Mouse (Mus musculus) spleen, postnatal 14 days (tissue): ENCODE measurements around the gene Glo1.
"Not testable (repeated sequence)": the region's sequence is repeated elsewhere in the genome, so short reads cannot be mapped to it uniquely, and the experiment has no call there.

Experiments used
- DNase-seq, 2 experiments: peaks; one replicate each; pipeline ENCODE4 v3.0.0; 2021 to 2022; ENCODE audit warnings: low spot score in 2 of 2

Glo1 gene

GRCm38 (mm10) chr17:30626719-30627118 is at the start of gene Glo1:
Gene Glo1, minus strand, starts transcription at chr17:30626871.
- not testable (repeated sequence) for DNase-seq

GRCm38 (mm10) chr17:30675021-30675740 is 48.5 kb upstream of the Glo1 start:
- no peak for DNase-seq

GRCm38 (mm10) chr17:30673023-30673422 is 46.4 kb upstream of the Glo1 start:
- no peak for DNase-seq

GRCm38 (mm10) chr17:30672556-30672955 is 45.9 kb upstream of the Glo1 start:
- no peak for DNase-seq

- DNase-seq = no peak
These were observed 38.2 kb upstream of the Glo1 start for GRCm38 (mm10) chr17:30664856-30665255.

GRCm38 (mm10) chr17:30663170-30663569 is 36.5 kb upstream of the Glo1 start:
- no peak for DNase-seq

GRCm38 (mm10) chr17:30662131-30662530 is 35.5 kb upstream of the Glo1 start:
- DNase-seq = no peak

GRCm38 (mm10) chr17:30658152-30658544 is 31.5 kb upstream of the Glo1 start:
- peak; percentile 45 to 53 for DNase-seq

- no peak for DNase-seq
These were observed 31.0 kb upstream of the Glo1 start for GRCm38 (mm10) chr17:30657530-30658151.

- no peak for DNase-seq
These were observed 26.3 kb upstream of the Glo1 start for GRCm38 (mm10) chr17:30653010-30653409.

- DNase-seq = no peak
These were observed 22.1 kb upstream of the Glo1 start for GRCm38 (mm10) chr17:30648770-30649169.

GRCm38 (mm10) chr17:30640896-30641295 is 14.2 kb upstream of the Glo1 start:
- no peak for DNase-seq

GRCm38 (mm10) chr17:30638996-30639395 is 12.3 kb upstream of the Glo1 start:
- no peak for DNase-seq

- DNase-seq = no peak
These were observed 11.0 kb upstream of the Glo1 start for GRCm38 (mm10) chr17:30637714-30638113.

GRCm38 (mm10) chr17:30635367-30635766 is 8.7 kb upstream of the Glo1 start:
- DNase-seq = no peak

- DNase-seq = not testable (repeated sequence)
These were observed 2.5 kb downstream of the Glo1 start, which contains the start of gene Dnah8 for GRCm38 (mm10) chr17:30624132-30624531. Gene Dnah8, plus strand, starts transcription at chr17:30624354.

- DNase-seq = no peak
These were observed 3.5 kb downstream of the Glo1 start for GRCm38 (mm10) chr17:30623200-30623599.

GRCm38 (mm10) chr17:30621450-30621849 is 5.2 kb downstream of the Glo1 start:
- DNase-seq = no peak

- DNase-seq = no peak
These were observed 6.1 kb downstream of the Glo1 start for GRCm38 (mm10) chr17:30620548-30620947.

GRCm38 (mm10) chr17:30619153-30619552 is 7.5 kb downstream of the Glo1 start:
- DNase-seq = no peak

- no peak for DNase-seq
These were observed 8.4 kb downstream of the Glo1 start for GRCm38 (mm10) chr17:30618136-30618891.

GRCm38 (mm10) chr17:30616203-30616602 is 10.5 kb downstream of the Glo1 start:
- DNase-seq = no peak

- DNase-seq = no peak
These were observed 13.3 kb downstream of the Glo1 start for GRCm38 (mm10) chr17:30613350-30613749.
